Mouse (Mus musculus) heart, adult 18-20 months (tissue): ENCODE results near the gene Ncl. TPM values are rescaled to one million over a fixed set of nuclear protein-coding genes. Genes with fewer than 3 reads are reported as not detected.
A peak's percentile ranks its signal among the peaks of the same experiment; 100 is the strongest.
"Not testable (repeated sequence)": the region's sequence is repeated elsewhere in the genome, so short reads cannot be mapped to it uniquely, and the experiment has no call there.

ENCODE experiments used
- DNase-seq, 2 experiments: peaks; one replicate each; pipeline ENCODE4 v3.0.0; 2021 to 2022; ENCODE audit warnings: mixed read lengths in 1 of 2
- total RNA-seq, 2 experiments: library from RNA; stranded (reverse); gene quantifications; 2 replicates each; pipeline ENCODE4 v1.2.3; 2021

Gene Ncl
- total RNA-seq, 2 experiments from 2014 or later, result 105 to 113 TPM

GRCm38 (mm10) chr1:86360441-86360840 is 1.2 kb upstream of the Ncl start:
- no peak for DNase-seq

- no peak for DNase-seq
Measured at GRCm38 (mm10) chr1:86359798-86360179, 589 bp upstream of the Ncl start.

GRCm38 (mm10) chr1:86358229-86358905 is 833 bp downstream of the Ncl start:
- no peak for DNase-seq

GRCm38 (mm10) chr1:86354186-86354585 is 5.0 kb downstream of the Ncl start:
- no peak for DNase-seq

GRCm38 (mm10) chr1:86350576-86350975 is 8.6 kb downstream of the Ncl start:
- no peak for DNase-seq

GRCm38 (mm10) chr1:86349696-86350095 is 9.5 kb downstream of the Ncl start:
- DNase-seq, result peak; percentile 13 to 29

- no peak for DNase-seq
Measured at GRCm38 (mm10) chr1:86349201-86349600, 10.0 kb downstream of the Ncl start.

GRCm38 (mm10) chr1:86348801-86349200 is 10.4 kb downstream of the Ncl start:
- DNase-seq, result no peak

GRCm38 (mm10) chr1:86348083-86348482 is 11.1 kb downstream of the Ncl start:
- no peak for DNase-seq

GRCm38 (mm10) chr1:86347716-86348045 is 11.5 kb downstream of the Ncl start:
- no peak for DNase-seq

- no peak for DNase-seq
Measured at GRCm38 (mm10) chr1:86346851-86347715, 12.1 kb downstream of the Ncl start.

GRCm38 (mm10) chr1:86345956-86346355 is 13.2 kb downstream of the Ncl start:
- no peak for DNase-seq

- DNase-seq, result no peak
Measured at GRCm38 (mm10) chr1:86345069-86345468, 14.1 kb downstream of the Ncl start.

- no peak for DNase-seq
Measured at GRCm38 (mm10) chr1:86343969-86344861, 15.0 kb downstream of the Ncl start.

- no peak for DNase-seq
Measured at GRCm38 (mm10) chr1:86343087-86343645, 16.0 kb downstream of the Ncl start.

- no peak for DNase-seq
Measured at GRCm38 (mm10) chr1:86342371-86342770, 16.8 kb downstream of the Ncl start.

GRCm38 (mm10) chr1:86341096-86341495 is 18.1 kb downstream of the Ncl start:
- DNase-seq, result not testable (repeated sequence)

GRCm38 (mm10) chr1:86339156-86339812 is 19.9 kb downstream of the Ncl start:
- DNase-seq, result peak; percentile 78 to 89

GRCm38 (mm10) chr1:86336330-86336729 is 22.9 kb downstream of the Ncl start:
- no peak for DNase-seq

GRCm38 (mm10) chr1:86320822-86321413 is 38.3 kb downstream of the Ncl start:
- DNase-seq, result no peak

GRCm38 (mm10) chr1:86313772-86314125 is 45.5 kb downstream of the Ncl start:
- peak in 1 of 2 experiments; percentile 33 for DNase-seq
